Mouse (Mus musculus): ENCODE data around the gene Castor1. TPM values are rescaled to one million over a fixed set of nuclear protein-coding genes. Genes with fewer than 3 reads are reported as not detected.

Castor1 gene
- polyA plus RNA-seq, 1 experiment from 2014 or later, result 2.2 TPM

DNA sequence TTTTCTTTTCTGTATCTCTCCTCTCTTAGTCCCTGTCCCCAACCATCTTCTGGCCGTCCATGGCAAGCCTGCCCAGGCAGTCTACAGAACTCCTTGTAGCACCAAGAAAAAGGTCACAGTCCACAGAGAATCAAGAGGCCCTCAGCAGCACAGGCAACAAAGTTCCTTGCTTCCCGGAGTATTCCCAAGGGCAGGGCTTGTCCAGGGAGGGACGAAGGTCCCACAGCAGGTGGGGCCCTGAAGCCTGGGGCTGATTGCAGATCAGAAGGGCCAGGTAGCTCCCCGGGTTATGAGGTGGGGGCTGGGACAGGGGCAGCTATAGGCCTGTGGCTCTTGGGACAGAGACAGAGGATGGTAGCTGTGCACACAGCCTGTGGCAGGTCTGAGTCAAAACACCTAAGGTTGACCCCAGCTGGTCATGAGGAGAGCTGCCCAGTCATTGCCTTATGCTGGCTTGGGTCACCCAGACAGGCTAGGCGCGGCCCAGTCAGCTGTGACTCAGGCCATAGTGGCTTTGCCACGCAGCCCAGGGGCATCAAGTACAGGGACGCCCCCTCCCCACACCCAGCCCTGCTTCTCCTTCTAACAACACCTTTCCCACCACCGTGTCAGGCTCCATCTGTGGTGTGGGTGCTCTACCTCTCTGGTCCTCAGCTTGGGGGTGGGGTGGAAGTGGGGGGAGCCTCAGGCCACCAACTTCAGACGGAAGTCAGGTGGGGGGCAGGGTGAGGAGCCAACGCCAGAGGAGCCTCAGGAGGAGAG is 39.0 kb downstream of the Castor1 start, which contains the start of gene Lif:
Gene Lif (plus strand): TSS at position 712 of the 762 bp plus-strand sequence.
- H3K36me3 ChIP-seq (ENCODE audit: control insufficient read depth, insufficient read depth, low read length), result no peaks in the 10 kb centered on the region

DNA sequence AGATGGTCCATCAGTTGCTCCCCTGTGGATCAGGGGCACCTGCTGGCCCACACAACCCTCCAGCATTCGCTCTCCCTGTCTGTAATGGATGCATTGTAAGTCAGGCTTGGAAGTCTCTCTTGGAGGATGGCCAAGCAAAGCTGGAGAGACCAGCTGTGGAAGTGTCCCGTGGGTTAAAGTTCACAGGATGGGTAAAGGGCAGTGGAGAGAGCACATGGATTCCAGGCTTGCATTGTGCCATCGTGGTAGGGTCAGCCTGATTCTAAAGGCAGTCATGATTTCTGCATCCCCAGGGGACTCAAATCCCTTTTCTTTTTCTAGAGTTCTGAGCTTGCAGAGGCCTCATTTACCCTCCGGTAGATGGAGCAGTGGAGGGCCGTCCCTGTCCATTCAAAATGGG is 39.7 kb downstream of the Castor1 start:
- no peak for ATAC-seq (replicated peaks; ENCODE audit: insufficient number of reproducible peaks, low FRiP score, low TSS enrichment)
- Histone ChIP-seq H3K9ac (ENCODE audit: low read depth, low read length) (no peak overlapping the region), H3K4me3 (ENCODE audit: low read depth, low read length) (no peak overlapping the region), H3K27ac (ENCODE audit: low read depth, low read length) (no peak overlapping the region), H3K36me3 (ENCODE audit: control insufficient read depth, insufficient read depth, low read length) (no peaks in the 10 kb centered on the region), H3K4me1 (ENCODE audit: control insufficient read depth, insufficient read depth, low read length) (peaks cover 16% of the 10 kb centered on the region), H3K9me3 (replicated peaks; ENCODE audit: control insufficient read depth, low read length) (no peaks in the 10 kb centered on the region), H3K4me2 (no peak overlapping the region), H3K27me3 (ENCODE audit: control insufficient read depth, insufficient read depth, low read length) (no peaks in the 10 kb centered on the region)
- WGBS (ENCODE audit: insufficient replicate concordance), result 70% methylated on average over 5 of the region's 5 CpGs

More for the DNA sequence above, 39.0 kb downstream of the Castor1 start, which contains the start of gene Lif:
- Histone ChIP-seq H3K27ac (ENCODE audit: low read depth, low read length) (no peak within 1 kb of the TSS), H3K27me3 (ENCODE audit: control insufficient read depth, insufficient read depth, low read length) (no peaks in the 10 kb centered on the region), H3K4me2 (no peak within 1 kb of the TSS; the same call in 1 of the 2 replicates), H3K4me1 (ENCODE audit: control insufficient read depth, insufficient read depth, low read length) (peaks cover 11% of the 10 kb centered on the region), H3K9ac (ENCODE audit: low read depth, low read length) (no peak within 1 kb of the TSS), H3K9me3 (replicated peaks; ENCODE audit: control insufficient read depth, low read length) (no peaks in the 10 kb centered on the region), H3K4me3 (ENCODE audit: low read depth, low read length) (no peak within 1 kb of the TSS)
- no peak for ATAC-seq (replicated peaks; ENCODE audit: insufficient number of reproducible peaks, low FRiP score, low TSS enrichment)
- 59% methylated on average over 11 of the region's 11 CpGs for WGBS (ENCODE audit: insufficient replicate concordance)

DNA sequence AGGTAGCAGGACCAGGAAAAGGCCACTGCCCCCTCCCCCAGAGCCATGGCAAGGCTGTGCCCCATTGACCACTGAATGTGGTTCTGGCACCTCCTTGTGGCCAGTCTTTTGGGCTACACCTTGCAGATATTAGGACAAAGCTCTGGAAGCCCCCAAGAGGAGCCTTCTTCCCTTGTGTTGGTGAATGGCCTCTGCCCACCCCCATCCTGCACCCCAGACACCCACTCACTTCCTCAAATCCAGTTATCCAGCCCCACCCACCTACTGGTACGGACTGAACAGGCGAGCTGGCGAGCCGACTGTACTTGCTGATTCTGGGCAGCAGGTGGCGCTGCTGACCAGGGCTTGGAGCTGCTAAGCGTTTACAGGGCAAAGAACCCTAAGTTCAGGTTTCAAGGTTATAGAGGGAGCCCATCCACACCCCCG is 40.6 kb downstream of the Castor1 start:
- Histone ChIP-seq H3K36me3 (ENCODE audit: control insufficient read depth, insufficient read depth, low read length) (no peaks in the 10 kb centered on the region), H3K27me3 (ENCODE audit: control insufficient read depth, insufficient read depth, low read length) (0 out of 2 replicates have a peak, but pooled peaks cover 3% of the 10 kb centered on the region), H3K27ac (ENCODE audit: low read depth, low read length) (no peak overlapping the region), H3K9me3 (replicated peaks; ENCODE audit: control insufficient read depth, low read length) (no peaks in the 10 kb centered on the region), H3K4me2 (peak overlapping the region; percentile 57), H3K9ac (ENCODE audit: low read depth, low read length) (no peak overlapping the region), H3K4me1 (ENCODE audit: control insufficient read depth, insufficient read depth, low read length) (peaks cover 22% of the 10 kb centered on the region), H3K4me3 (ENCODE audit: low read depth, low read length) (peak overlapping the region; percentile 11; the same call in 1 of the 2 replicates)
- 2% methylated on average over 7 of the region's 7 CpGs for WGBS (ENCODE audit: insufficient replicate concordance)
- 0 out of 2 replicates have a peak, but pooled peaks have one; percentile 31 for ATAC-seq (replicated peaks; ENCODE audit: insufficient number of reproducible peaks, low FRiP score, low TSS enrichment)

DNA sequence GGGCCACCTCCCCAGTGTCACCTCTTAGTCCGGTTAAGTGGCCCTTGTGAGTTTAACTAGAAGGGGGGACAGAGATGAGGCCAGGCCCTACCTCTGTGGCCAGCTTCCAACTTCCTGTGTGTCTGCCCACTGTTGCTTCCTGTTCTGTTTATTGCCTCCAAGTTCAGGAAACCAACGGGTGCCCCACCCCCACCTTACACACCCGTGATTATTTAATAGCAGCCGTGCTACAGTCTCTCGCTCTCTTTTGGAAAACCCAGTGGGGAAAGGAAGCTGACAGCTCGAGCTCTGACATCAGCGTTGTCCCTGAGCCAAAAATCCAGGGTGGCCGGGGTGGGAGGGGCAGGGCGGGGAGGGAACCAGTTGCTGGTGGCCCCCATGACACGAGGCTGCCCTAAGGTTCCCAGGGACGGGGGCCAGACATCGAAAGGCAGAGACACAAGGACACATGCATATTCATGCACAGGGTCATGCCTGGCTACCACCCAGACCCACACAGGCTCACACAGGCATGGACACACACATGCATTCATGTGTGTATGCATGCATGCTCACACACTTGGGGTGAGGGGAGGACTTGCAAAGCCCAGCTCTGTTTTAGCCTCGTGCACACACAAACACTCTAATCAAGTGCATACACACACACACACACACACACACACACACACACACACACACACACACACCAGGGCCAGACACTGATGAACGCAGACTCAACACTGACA is 42.6 kb downstream of the Castor1 start:
- Histone ChIP-seq H3K36me3 (ENCODE audit: control insufficient read depth, insufficient read depth, low read length) (no peaks in the 10 kb centered on the region), H3K4me2 (no peak overlapping the region), H3K27ac (ENCODE audit: low read depth, low read length) (no peak overlapping the region), H3K27me3 (ENCODE audit: control insufficient read depth, insufficient read depth, low read length) (peaks cover 20% of the 10 kb centered on the region), H3K9ac (ENCODE audit: low read depth, low read length) (no peak overlapping the region), H3K4me3 (ENCODE audit: low read depth, low read length) (no peak overlapping the region), H3K4me1 (ENCODE audit: control insufficient read depth, insufficient read depth, low read length) (peaks cover 22% of the 10 kb centered on the region), H3K9me3 (replicated peaks; ENCODE audit: control insufficient read depth, low read length) (no peaks in the 10 kb centered on the region)
- ATAC-seq (replicated peaks; ENCODE audit: insufficient number of reproducible peaks, low FRiP score, low TSS enrichment), result no peak
- 50% methylated on average over 14 of the region's 14 CpGs for WGBS (ENCODE audit: insufficient replicate concordance)

DNA sequence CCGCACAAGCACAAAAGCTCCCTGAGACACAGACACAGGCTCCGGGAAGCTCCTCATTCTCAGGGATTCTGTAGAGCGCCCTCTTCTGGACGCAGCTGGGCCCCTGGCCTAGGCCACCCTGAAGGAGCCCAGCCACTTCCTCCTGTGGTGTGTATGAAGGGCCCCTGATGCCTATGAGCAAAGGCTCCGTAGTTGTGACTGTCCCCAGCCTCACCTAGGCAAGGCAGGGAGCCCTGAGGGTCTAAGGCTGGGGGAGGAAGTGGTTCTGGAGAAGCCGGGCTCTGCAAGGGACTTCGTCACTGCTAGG is 43.1 kb downstream of the Castor1 start:
- H3K4me3 ChIP-seq (ENCODE audit: low read depth, low read length), result no peak overlapping the region
- 50% methylated on average over 7 of the region's 7 CpGs for WGBS (ENCODE audit: insufficient replicate concordance)
- no peak for ATAC-seq (replicated peaks; ENCODE audit: insufficient number of reproducible peaks, low FRiP score, low TSS enrichment)
- H3K27me3 ChIP-seq (ENCODE audit: control insufficient read depth, insufficient read depth, low read length), result peaks cover 25% of the 10 kb centered on the region
- H3K27ac ChIP-seq (ENCODE audit: low read depth, low read length), result peak overlapping the region; percentile 10; the same call in 1 of the 2 replicates
- peaks cover 22% of the 10 kb centered on the region for H3K4me1 ChIP-seq (ENCODE audit: control insufficient read depth, insufficient read depth, low read length)
- H3K4me2 ChIP-seq, result no peak overlapping the region
- H3K36me3 ChIP-seq (ENCODE audit: control insufficient read depth, insufficient read depth, low read length), result no peaks in the 10 kb centered on the region
- no peaks in the 10 kb centered on the region for H3K9me3 ChIP-seq (replicated peaks; ENCODE audit: control insufficient read depth, low read length)
- H3K9ac ChIP-seq (ENCODE audit: low read depth, low read length), result no peak overlapping the region

DNA sequence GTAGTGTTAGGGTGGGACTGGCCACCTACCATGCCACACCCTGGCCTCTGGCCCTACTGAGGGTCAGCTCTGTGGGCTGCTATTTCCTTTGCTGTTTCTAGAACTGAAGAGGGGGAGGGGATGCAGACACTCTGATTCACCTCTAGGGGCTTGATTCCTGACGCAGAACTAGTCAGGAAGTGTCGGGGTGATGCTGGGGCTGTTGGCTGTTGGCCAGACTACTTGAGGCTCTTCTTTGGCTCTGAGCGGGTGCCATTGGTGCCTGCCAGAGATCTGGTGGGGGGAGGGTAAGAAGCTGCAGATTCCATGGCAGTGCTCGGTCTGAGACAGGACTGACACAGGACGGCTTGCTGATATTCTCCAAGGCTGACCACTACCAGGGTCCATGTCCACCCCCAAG is 43.9 kb downstream of the Castor1 start:
- Histone ChIP-seq H3K9ac (ENCODE audit: low read depth, low read length) (no peak overlapping the region), H3K36me3 (ENCODE audit: control insufficient read depth, insufficient read depth, low read length) (no peaks in the 10 kb centered on the region), H3K27me3 (ENCODE audit: control insufficient read depth, insufficient read depth, low read length) (peaks cover 32% of the 10 kb centered on the region), H3K4me2 (no peak overlapping the region), H3K27ac (ENCODE audit: low read depth, low read length) (no peak overlapping the region), H3K9me3 (replicated peaks; ENCODE audit: control insufficient read depth, low read length) (no peaks in the 10 kb centered on the region), H3K4me1 (ENCODE audit: control insufficient read depth, insufficient read depth, low read length) (peaks cover 23% of the 10 kb centered on the region), H3K4me3 (ENCODE audit: low read depth, low read length) (no peak overlapping the region)
- WGBS (ENCODE audit: insufficient replicate concordance), result 6% methylated on average over 5 of the region's 5 CpGs
- ATAC-seq (replicated peaks; ENCODE audit: insufficient number of reproducible peaks, low FRiP score, low TSS enrichment), result no peak

DNA sequence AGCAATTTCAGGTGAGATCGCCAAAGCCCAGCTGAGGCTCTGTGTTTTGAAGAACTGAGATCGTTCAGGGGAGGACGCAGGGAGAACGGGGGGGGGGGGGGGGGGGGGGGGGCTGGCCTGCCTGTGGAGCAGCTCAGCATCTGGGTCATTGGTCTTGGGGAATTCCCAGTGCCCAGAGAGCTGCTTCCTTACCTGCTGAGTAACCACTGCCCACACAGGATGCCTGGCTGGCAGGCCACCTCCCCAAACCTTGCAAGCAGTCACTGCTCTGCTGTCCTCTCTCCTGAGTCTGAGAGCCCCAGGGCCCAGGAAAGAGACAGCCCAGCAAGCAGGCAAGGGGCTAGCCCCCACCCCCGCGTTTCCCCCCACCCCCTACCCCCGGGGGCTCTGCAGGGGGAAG is 44.8 kb downstream of the Castor1 start:
- H3K4me1 ChIP-seq (ENCODE audit: control insufficient read depth, insufficient read depth, low read length), result peaks cover 27% of the 10 kb centered on the region

DNA sequence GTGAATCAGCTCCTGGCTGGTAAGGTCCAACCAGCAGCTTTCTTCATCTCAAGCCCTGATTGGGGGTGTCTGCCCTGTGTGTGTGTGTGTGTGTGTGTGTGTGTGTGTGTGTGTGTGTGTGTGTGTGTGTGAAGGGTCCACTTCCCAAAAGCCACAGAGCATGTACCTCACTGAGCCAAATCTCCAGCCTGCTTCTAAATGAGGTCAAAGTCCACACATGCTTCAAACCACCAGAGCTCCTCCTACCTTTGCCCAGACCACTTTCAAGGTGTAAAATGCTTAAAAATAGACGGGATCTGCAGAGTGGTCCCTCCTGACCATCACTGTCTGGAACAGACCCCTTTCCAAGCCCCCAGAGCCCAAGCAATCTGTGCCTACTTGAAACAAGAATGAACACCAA is 45.3 kb downstream of the Castor1 start:
- Histone ChIP-seq H3K4me2 (no peak overlapping the region), H3K27ac (ENCODE audit: low read depth, low read length) (no peak overlapping the region), H3K4me3 (ENCODE audit: low read depth, low read length) (no peak overlapping the region), H3K27me3 (ENCODE audit: control insufficient read depth, insufficient read depth, low read length) (peaks cover 45% of the 10 kb centered on the region), H3K36me3 (ENCODE audit: control insufficient read depth, insufficient read depth, low read length) (no peaks in the 10 kb centered on the region), H3K4me1 (ENCODE audit: control insufficient read depth, insufficient read depth, low read length) (peaks cover 27% of the 10 kb centered on the region), H3K9ac (ENCODE audit: low read depth, low read length) (no peak overlapping the region), H3K9me3 (replicated peaks; ENCODE audit: control insufficient read depth, low read length) (no peaks in the 10 kb centered on the region)
- 13% methylated on average over 1 of the region's 1 CpGs for WGBS (ENCODE audit: insufficient replicate concordance)
- ATAC-seq (replicated peaks; ENCODE audit: insufficient number of reproducible peaks, low FRiP score, low TSS enrichment), result no peak

More for the DNA sequence above, 44.8 kb downstream of the Castor1 start:
- no peaks in the 10 kb centered on the region for H3K36me3 ChIP-seq (ENCODE audit: control insufficient read depth, insufficient read depth, low read length)
- ATAC-seq (replicated peaks; ENCODE audit: insufficient number of reproducible peaks, low FRiP score, low TSS enrichment), result no peak
- no peak overlapping the region for H3K4me2 ChIP-seq
- peaks cover 41% of the 10 kb centered on the region for H3K27me3 ChIP-seq (ENCODE audit: control insufficient read depth, insufficient read depth, low read length)
- no peak overlapping the region for H3K9ac ChIP-seq (ENCODE audit: low read depth, low read length)
- no peaks in the 10 kb centered on the region for H3K9me3 ChIP-seq (replicated peaks; ENCODE audit: control insufficient read depth, low read length)
- 34% methylated on average over 6 of the region's 7 CpGs for WGBS (ENCODE audit: insufficient replicate concordance)
- no peak overlapping the region for H3K27ac ChIP-seq (ENCODE audit: low read depth, low read length)
- H3K4me3 ChIP-seq (ENCODE audit: low read depth, low read length), result no peak overlapping the region
